In genomic region chr12:23189546-23189945, GRCm38 (mm10) we compare ENCODE assay signal across 7 mouse cellular contexts.
DNase-seq lines count a peak whose midpoint lies in the region; ATAC-seq lines count a peak whose summit lies in the region.
"Not testable (repeated sequence)": the region's sequence is repeated elsewhere in the genome, so short reads cannot be mapped to it uniquely, and the experiment has no call there.

No protein-coding gene starts in this region.

- H3K9me3 ChIP-seq in forebrain, embryonic 11.5 days (ENCODE audit: control insufficient read depth, low read length); heart, embryonic 14.5 days (ENCODE audit: control insufficient read depth, low read length); intestine, embryonic 16.5 days (ENCODE audit: control insufficient read depth, low read length); limb, embryonic 12.5 days: not testable (repeated sequence)

- H3K4me2 ChIP-seq in forebrain, embryonic 11.5 days (ENCODE audit: low read depth, low read length, severe bottlenecking) = peak overlapping the region; percentile 34; the same call in 1 of the 2 replicates
- peak overlapping the region; percentile 59 for H3K4me2 ChIP-seq in heart, embryonic 14.5 days (ENCODE audit: low read length)
- peak overlapping the region; percentile 48 for H3K4me2 ChIP-seq in intestine, embryonic 16.5 days (ENCODE audit: low read depth, low read length)
- peak overlapping the region; percentile 49 for H3K4me2 ChIP-seq in limb, embryonic 12.5 days

- not testable (repeated sequence) for H3K4me1 ChIP-seq in forebrain, embryonic 11.5 days (replicated peaks; ENCODE audit: control insufficient read depth, insufficient read depth, low read length); heart, embryonic 14.5 days (ENCODE audit: control insufficient read depth in 2 of 2, insufficient read depth in 2 of 2, low read length in 2 of 2); intestine, embryonic 16.5 days (ENCODE audit: control insufficient read depth, insufficient read depth, low read length); limb, embryonic 12.5 days (replicated peaks)

- not testable (repeated sequence) for H3K36me3 ChIP-seq in forebrain, embryonic 11.5 days (ENCODE audit: control insufficient read depth, insufficient read depth, low read length); heart, embryonic 14.5 days (ENCODE audit: control insufficient read depth, insufficient read depth, low read length); intestine, embryonic 16.5 days (ENCODE audit: control insufficient read depth, insufficient read depth, low read length); limb, embryonic 12.5 days

- peak overlapping the region; percentile 33 for H3K4me3 ChIP-seq in forebrain, embryonic 11.5 days (ENCODE audit: low read depth, low read length)
- H3K4me3 ChIP-seq in heart, embryonic 14.5 days (ENCODE audit: control insufficient read depth in 1 of 2, insufficient read depth in 1 of 2, low read depth in 1 of 2, low read length in 2 of 2) = peak overlapping the region; percentile 44 to 57
- H3K4me3 ChIP-seq in intestine, embryonic 16.5 days (ENCODE audit: low read length) = peak overlapping the region; percentile 50
- peak overlapping the region; percentile 55 for H3K4me3 ChIP-seq in limb, embryonic 12.5 days (replicated peaks)

- not testable (repeated sequence) for H3K27me3 ChIP-seq in forebrain, embryonic 11.5 days (ENCODE audit: control insufficient read depth, insufficient read depth, low read length); heart, embryonic 14.5 days (ENCODE audit: control insufficient read depth, insufficient read depth, low read length); intestine, embryonic 16.5 days (replicated peaks; ENCODE audit: control insufficient read depth, insufficient read depth, low read length); limb, embryonic 12.5 days

- peak; percentile 83 for ATAC-seq in forebrain, embryonic 11.5 days (replicated peaks; ENCODE audit: low FRiP score)
- peak; percentile 59; the same call in 1 of the 2 replicates for ATAC-seq in heart, embryonic 14.5 days (ENCODE audit: insufficient number of reproducible peaks, insufficient read depth, low FRiP score, low read depth)
- peak; percentile 99 for ATAC-seq in intestine, embryonic 16.5 days
- ATAC-seq in limb, embryonic 12.5 days (ENCODE audit: insufficient number of reproducible peaks, insufficient read depth, low FRiP score, low TSS enrichment, low read depth) = peak; percentile 73; the same call in 1 of the 2 replicates

- DNase-seq in adrenal gland, postnatal 14 days = peak; percentile 69
- peak; percentile 77 for DNase-seq in forebrain, embryonic 11.5 days (ENCODE audit: low spot score)
- DNase-seq in mesoderm, embryonic 11.5 days (ENCODE audit: low read depth, low spot score) = peak; percentile 83
- peak; percentile 1 for DNase-seq in right cerebral cortex, adult 2 months (ENCODE audit: low spot score in 2 of 2)

- H3K27ac ChIP-seq in forebrain, embryonic 11.5 days (ENCODE audit: low read depth, low read length); heart, embryonic 14.5 days (replicated peaks in 1 of 2; ENCODE audit: control insufficient read depth in 1 of 2, insufficient read depth in 1 of 2, low read depth in 2 of 2, low read length in 2 of 2); intestine, embryonic 16.5 days (ENCODE audit: low read length); limb, embryonic 12.5 days: not testable (repeated sequence)

- H3K9ac ChIP-seq in forebrain, embryonic 11.5 days (ENCODE audit: low read length) = peak overlapping the region; percentile 32; the same call in 1 of the 2 replicates
- peak overlapping the region; percentile 60 for H3K9ac ChIP-seq in heart, embryonic 14.5 days (ENCODE audit: low read length)
- peak overlapping the region; percentile 49 for H3K9ac ChIP-seq in intestine, embryonic 16.5 days (ENCODE audit: low read depth, low read length)
- peak overlapping the region; percentile 72 for H3K9ac ChIP-seq in limb, embryonic 12.5 days (replicated peaks)

- 6% methylated on average over 22 of the region's 42 CpGs for WGBS in forebrain, embryonic 11.5 days
- 1% methylated on average over 32 of the region's 42 CpGs for WGBS in heart, embryonic 14.5 days
- WGBS in intestine, embryonic 16.5 days = 2% methylated on average over 35 of the region's 42 CpGs
- 0% methylated on average over 33 of the region's 42 CpGs for WGBS in limb, embryonic 12.5 days

Comparison
In these comparisons a context has a peak if more than half of its experiments do, and no peak if none do; other contexts are left out.
1. DNase-seq: peak in every context shown above with its lines; median percentile 83 in mesoderm, embryonic 11.5 days; 77 in forebrain, embryonic 11.5 days; 69 in adrenal gland, postnatal 14 days; 1 in right cerebral cortex, adult 2 months.